Mouse (Mus musculus) midbrain, embryonic 15.5 days (tissue): ENCODE results near the gene Stoml1. TPM values are rescaled to one million over a fixed set of nuclear protein-coding genes. Genes with fewer than 3 reads are reported as not detected.

Experiments used
- ATAC-seq: fragments of 200-750 bp; cut with Nextera tagmentation; replicated peaks from 2 replicates; pipeline ENCODE4 v1.8.0; 2017; ENCODE audit warnings: moderate TSS enrichment
- H3K27ac ChIP-seq: fragments of 300-500 bp; sonication (generic); 2 replicates; pipeline ENCODE4 v1.5.1; 2015; ENCODE audit warnings: mild to moderate bottlenecking, inconsistent platforms
- H3K27me3 ChIP-seq: fragments of 300-500 bp; sonication (generic); replicated peaks from 2 replicates; pipeline ENCODE4 v1.6.1; 2015; ENCODE audit warnings: inconsistent platforms
- H3K36me3 ChIP-seq: fragments of 300-500 bp; sonication (generic); replicated peaks from 2 replicates; pipeline ENCODE4 v1.6.1; 2015; ENCODE audit warnings: inconsistent platforms
- H3K4me1 ChIP-seq: fragments of 300-500 bp; sonication (generic); 2 replicates; pipeline ENCODE4 v1.6.1; 2015; ENCODE audit warnings: inconsistent platforms
- H3K4me2 ChIP-seq: fragments of 300-500 bp; sonication (generic); 2 replicates; pipeline ENCODE4 v1.6.1; 2015; ENCODE audit warnings: inconsistent platforms, mild to moderate bottlenecking, moderate library complexity
- H3K4me3 ChIP-seq: fragments of 300-500 bp; sonication (generic); 2 replicates; pipeline ENCODE4 v1.5.1; 2015; ENCODE audit warnings: mild to moderate bottlenecking, inconsistent platforms
- H3K9ac ChIP-seq: fragments of 300-500 bp; sonication (generic); 2 replicates; pipeline ENCODE4 v1.6.1; 2015; ENCODE audit warnings: mild to moderate bottlenecking, inconsistent platforms
- H3K9me3 ChIP-seq: fragments of 300-500 bp; sonication (generic); 2 replicates; pipeline ENCODE4 v1.6.1; 2016; ENCODE audit warnings: inconsistent platforms
- WGBS: fragments of 180-500 bp; shearing (Covaris S2); methylation state at CpG from one replicate; pipeline ENCODE4 v1.1.7; 2015; ENCODE audit warnings: mixed read lengths; 5-methylcytosine and 5-hydroxymethylcytosine counted together
- microRNA-seq: library from miRNA; unstranded; fragments of <30 nt; microRNA quantifications from one replicate; pipeline ENCODE4, GENCODE M21; 2016
- polyA plus RNA-seq: library from polyadenylated mRNA; unstranded; fragments of >200 nt; fragmentation: Nextera tagmentation; extraction: Ambion mirVana; gene quantifications from 2 replicates; pipeline ENCODE4 v1.2.1, GENCODE M21; 2015

Stoml1 gene
- polyA plus RNA-seq, 1 experiment from 2014 or later: 140 TPM

DNA sequence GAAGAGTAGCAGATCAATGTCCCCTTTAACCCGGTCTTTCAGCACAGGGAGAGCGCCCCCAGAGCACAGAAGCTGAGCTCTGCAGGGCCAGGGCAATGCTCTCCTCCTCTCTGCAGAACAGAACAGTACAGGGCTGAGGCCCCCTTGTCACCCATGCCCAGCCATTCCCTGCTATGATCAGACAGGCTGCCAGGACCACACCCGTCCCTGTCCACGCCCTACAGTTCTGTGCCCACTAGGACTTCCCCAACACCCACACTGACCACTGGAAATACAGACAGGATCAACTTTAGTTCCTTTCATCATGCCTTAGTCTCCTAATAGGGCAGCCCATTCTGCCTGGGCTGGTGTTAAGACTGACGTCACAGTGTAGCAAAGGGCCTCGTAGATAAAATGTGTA lies 44.1 kb downstream of the Stoml1 start:
- no peak for ATAC-seq
- H3K27me3 ChIP-seq: no peaks in the 10 kb centered on the region
- H3K4me3 ChIP-seq: no peak overlapping the region
- no peak overlapping the region for H3K4me2 ChIP-seq
- no peak overlapping the region for H3K27ac ChIP-seq
- no peak overlapping the region for H3K9ac ChIP-seq
- H3K9me3 ChIP-seq: no peaks in the 10 kb centered on the region
- no peaks in the 10 kb centered on the region for H3K36me3 ChIP-seq
- WGBS: 91% methylated on average over 6 of the region's 6 CpGs
- no peaks in the 10 kb centered on the region; the same call in 1 of the 2 replicates for H3K4me1 ChIP-seq

DNA sequence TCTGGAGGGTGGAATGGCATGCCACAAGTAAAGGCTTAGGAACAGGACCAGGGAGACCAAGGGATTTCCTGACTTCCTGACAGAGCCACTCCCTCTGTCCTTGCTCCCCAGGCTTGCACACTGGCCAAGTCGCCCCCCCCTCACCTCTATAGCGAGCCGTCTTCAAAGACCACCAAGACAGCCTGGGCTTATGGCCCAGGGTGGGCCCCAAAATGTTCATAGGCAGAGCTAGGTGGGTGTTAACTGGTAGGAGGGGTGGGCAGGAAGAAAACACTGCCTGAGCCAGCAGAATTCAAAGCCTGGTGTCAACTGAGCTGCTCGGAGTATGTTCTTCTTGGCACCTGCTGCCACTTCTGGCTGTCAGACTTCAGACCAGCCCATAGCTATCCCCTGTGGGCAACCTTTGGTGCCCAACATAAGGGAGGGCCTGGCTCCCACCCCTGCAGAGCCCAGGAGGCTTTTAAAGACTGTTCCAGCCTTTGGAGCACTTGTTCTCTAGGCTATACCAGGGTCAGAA lies 45.1 kb downstream of the Stoml1 start:
- 71% methylated on average over 4 of the region's 4 CpGs for WGBS
- Histone ChIP-seq H3K4me3 (no peak overlapping the region), H3K36me3 (no peaks in the 10 kb centered on the region), H3K27ac (no peak overlapping the region), H3K9me3 (no peaks in the 10 kb centered on the region), H3K4me2 (no peak overlapping the region), H3K4me1 (no peaks in the 10 kb centered on the region; the same call in 1 of the 2 replicates), H3K9ac (no peak overlapping the region), H3K27me3 (no peaks in the 10 kb centered on the region)
- no peak for ATAC-seq

DNA sequence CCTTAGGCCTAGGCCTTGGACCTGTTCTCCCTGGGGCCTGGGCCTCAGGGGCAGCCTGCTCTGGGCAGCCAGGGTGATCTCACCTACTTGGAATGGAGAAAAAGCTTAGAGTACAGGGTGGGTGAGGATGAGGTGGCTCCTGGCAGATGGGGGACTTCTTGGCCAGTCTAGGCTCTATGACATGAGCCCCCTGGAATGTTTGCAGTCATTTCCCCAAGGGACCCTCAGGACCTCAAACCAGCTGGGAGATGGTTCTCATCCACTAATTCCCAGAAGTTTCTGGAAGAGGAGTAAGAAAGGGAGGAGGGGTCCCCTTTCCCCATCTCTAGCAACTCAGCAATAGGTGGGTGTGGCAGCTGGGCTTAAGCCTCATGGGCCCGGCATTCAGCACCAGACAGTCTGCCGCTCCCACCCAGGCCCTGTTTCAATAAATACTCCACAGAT lies 46.4 kb downstream of the Stoml1 start:
- Histone ChIP-seq H3K36me3 (no peaks in the 10 kb centered on the region), H3K4me3 (no peak overlapping the region), H3K27me3 (no peaks in the 10 kb centered on the region), H3K4me1 (peaks cover 10% of the 10 kb centered on the region), H3K27ac (no peak overlapping the region), H3K4me2 (no peak overlapping the region), H3K9me3 (no peaks in the 10 kb centered on the region), H3K9ac (no peak overlapping the region)
- WGBS: 33% methylated on average over 2 of the region's 2 CpGs
- ATAC-seq: no peak

DNA sequence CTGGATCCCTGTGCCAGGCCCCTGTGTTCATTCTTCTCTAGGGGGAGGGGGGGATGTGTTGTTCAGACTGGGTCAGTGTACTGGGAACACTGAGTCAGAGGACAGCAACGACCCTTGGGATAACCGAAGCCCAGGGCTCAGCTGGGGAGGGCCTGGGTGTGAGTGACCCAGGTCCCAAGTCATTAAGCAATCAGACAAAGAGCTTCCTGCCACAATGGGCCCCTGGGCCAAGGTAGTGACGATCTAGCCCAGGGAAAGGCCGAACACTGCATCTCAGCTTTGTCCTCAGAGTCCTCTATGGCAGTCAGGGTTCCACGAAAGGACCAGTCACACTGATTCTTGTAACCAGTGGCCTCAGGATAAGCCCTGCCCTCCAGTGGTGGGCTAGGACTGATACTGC lies 50.2 kb downstream of the Stoml1 start:
- WGBS: 62% methylated on average over 5 of the region's 5 CpGs
- no peaks in the 10 kb centered on the region for H3K9me3 ChIP-seq
- ATAC-seq: no peak

DNA sequence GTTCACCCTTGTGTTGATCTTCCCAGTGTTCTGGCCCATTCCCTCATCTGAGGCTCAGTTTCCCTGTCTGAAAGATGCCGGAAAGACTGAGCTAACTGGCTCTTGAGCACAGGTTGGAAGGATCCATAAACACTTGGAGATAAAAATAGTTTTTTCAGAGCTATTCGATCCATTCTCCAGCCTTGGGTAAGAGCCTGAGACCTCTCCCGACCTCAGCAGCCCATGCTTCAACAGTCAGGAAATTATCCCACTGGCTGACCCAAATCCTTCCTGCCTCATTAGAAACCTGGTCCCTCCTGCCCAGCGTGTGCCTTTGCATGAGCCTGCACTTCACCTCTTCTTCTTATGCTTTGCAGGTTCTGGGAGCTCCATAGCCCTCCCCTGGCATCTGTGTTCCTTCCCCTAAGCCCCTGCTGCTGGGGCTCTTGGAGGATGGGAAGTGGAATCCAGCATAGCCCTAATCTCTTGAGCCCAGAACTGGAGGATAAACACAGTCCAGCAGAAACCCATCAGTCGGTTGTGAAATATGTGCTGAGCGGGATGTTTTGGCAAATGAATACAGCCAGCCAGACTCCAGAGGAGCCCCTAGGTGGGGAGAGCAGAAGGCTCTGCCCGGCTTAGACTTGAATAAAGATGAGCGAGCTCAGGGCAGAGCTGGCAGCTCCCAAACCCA lies 50.8 kb downstream of the Stoml1 start:
- no peak for ATAC-seq
- 48% methylated on average over 8 of the region's 8 CpGs for WGBS

More for the DNA sequence above, 50.2 kb downstream of the Stoml1 start:
- H3K4me1 ChIP-seq: peaks cover 11% of the 10 kb centered on the region
- H3K27ac ChIP-seq: no peak overlapping the region
- H3K36me3 ChIP-seq: no peaks in the 10 kb centered on the region
- no peak overlapping the region for H3K9ac ChIP-seq
- no peak overlapping the region for H3K4me2 ChIP-seq
- no peaks in the 10 kb centered on the region for H3K27me3 ChIP-seq
- no peak overlapping the region for H3K4me3 ChIP-seq

DNA sequence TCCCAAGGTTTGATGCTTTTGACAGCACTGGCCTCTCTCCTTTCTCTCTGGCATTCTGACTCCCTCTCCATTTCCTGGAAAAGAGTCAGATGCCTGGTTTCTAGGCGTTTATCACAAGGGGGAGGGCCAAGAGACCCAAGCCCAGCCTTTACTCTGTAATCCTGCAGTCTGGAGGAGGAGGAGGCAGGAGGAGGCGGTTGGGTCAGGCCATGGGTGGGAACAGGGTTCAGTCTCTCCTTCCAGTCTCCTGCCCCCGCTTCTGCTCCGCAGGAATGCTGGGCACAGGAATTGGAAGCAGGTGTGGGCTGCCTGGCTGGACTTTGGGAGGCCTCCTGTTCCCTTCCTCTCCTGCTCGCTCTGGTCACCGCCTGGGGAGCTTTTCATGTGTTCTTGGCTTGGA lies 52.7 kb downstream of the Stoml1 start:
- H3K27ac ChIP-seq: no peak overlapping the region
- H3K4me2 ChIP-seq: no peak overlapping the region
- H3K27me3 ChIP-seq: peaks cover 4% of the 10 kb centered on the region; the same call in 1 of the 2 replicates
- 24% methylated on average over 6 of the region's 6 CpGs for WGBS
- ATAC-seq: no peak
- H3K4me3 ChIP-seq: no peak overlapping the region
- H3K4me1 ChIP-seq: peaks cover 15% of the 10 kb centered on the region
- no peak overlapping the region for H3K9ac ChIP-seq
- H3K9me3 ChIP-seq: no peaks in the 10 kb centered on the region
- no peaks in the 10 kb centered on the region for H3K36me3 ChIP-seq

More for the DNA sequence above, 50.8 kb downstream of the Stoml1 start:
- Histone ChIP-seq H3K4me1 (peaks cover 15% of the 10 kb centered on the region), H3K27me3 (no peaks in the 10 kb centered on the region), H3K4me3 (no peak overlapping the region), H3K9ac (no peak overlapping the region), H3K9me3 (no peaks in the 10 kb centered on the region), H3K27ac (no peak overlapping the region), H3K36me3 (no peaks in the 10 kb centered on the region), H3K4me2 (no peak overlapping the region)

DNA sequence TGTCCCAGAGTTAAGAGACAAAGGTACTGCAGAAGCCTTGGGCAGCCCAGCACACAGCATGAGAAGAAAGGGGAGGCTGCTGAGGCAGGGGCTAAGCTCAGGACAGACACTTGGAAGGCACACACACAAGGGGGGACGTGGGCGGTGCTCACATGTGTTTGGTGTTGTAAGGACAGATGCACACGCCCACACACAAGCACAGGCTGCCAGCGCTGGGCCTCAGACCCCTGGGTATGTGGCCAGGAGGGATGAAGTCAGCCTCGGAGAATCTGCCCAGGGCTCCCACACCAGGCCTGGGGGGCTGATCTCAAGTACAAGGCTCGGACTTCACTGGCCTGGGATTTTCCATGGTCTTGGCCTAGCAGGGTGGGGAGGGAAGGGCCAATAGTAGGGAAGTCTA lies 55.4 kb downstream of the Stoml1 start:
- Histone ChIP-seq H3K9ac (no peak overlapping the region), H3K27ac (no peak overlapping the region)
- 0 out of 2 replicates have a peak, but pooled peaks have one; percentile 28 for ATAC-seq

DNA sequence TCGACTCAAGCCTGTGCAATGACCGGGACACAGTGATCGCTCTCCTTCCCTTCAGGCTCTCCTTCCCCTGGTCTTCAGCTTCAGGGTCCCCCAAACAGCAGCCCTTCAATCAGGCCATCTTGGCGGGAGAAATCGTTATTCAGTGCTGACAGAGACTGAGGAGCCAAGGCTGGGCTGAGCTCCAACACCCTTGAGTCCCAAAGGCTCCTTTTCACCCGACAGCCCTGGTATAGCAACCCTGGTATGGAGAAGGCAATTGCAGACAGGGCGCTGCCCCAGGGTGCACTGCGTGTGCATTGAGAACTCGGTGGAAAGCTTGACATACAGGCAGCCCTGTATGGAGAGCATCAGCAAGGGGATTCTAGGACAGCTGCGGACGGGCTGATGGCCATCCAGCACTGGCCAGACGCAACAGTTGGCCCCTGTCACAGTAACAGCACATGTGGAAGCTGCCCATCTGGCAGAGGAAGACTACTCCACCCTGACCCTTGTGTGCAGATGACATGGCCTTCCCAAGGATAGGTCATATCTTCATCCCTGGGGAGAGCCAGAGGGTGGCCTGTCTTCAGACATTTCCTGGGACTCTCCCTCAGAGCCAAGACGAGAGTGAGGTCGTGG lies 57.2 kb downstream of the Stoml1 start:
- Histone ChIP-seq H3K36me3 (no peaks in the 10 kb centered on the region), H3K4me2 (no peak overlapping the region), H3K27me3 (peaks cover 28% of the 10 kb centered on the region), H3K4me3 (no peak overlapping the region), H3K4me1 (peaks cover 23% of the 10 kb centered on the region), H3K9me3 (no peaks in the 10 kb centered on the region), H3K27ac (no peak overlapping the region), H3K9ac (no peak overlapping the region)
- ATAC-seq: no peak
- WGBS: 85% methylated on average over 14 of the region's 14 CpGs

More for the DNA sequence above, 55.4 kb downstream of the Stoml1 start:
- WGBS: 28% methylated on average over 6 of the region's 6 CpGs
- Histone ChIP-seq H3K36me3 (no peaks in the 10 kb centered on the region), H3K4me1 (peaks cover 28% of the 10 kb centered on the region), H3K27me3 (peaks cover 27% of the 10 kb centered on the region), H3K4me3 (no peak overlapping the region), H3K9me3 (no peaks in the 10 kb centered on the region), H3K4me2 (no peak overlapping the region)

DNA sequence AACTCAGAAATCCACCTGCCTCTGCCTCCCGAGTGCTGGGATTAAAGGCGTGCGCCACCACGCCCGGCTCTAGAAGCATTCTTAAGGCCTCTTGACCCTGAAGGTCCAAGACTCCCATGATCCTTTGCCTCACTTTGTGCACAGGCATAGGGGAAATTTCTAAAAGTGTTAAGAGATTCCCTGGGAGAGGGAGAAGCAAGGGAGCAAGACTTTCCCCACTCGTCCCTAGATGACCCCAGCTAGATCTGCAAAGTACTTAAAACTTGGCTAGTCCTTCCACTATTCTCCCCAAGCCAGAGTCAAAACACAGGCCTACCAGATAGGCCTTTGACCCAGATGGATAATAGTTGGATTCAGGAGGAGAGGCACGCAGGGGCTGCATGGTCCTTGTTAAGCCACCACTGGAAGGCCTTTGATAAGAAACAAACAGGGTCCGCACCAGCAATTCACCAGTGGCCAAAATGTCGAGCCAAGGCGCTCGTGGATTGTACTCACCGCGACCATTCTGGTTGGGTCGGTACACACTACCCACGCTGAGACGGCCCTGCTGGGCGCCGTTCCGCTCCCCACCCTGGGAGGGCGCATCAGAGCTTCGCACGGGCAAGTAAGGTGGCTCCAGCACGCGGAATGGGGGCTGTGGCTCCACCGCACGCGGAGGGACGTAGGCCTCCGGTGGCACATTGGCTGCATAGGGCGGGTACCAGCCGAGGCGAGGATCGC lies 58.4 kb downstream of the Stoml1 start:
- H3K9me3 ChIP-seq: no peaks in the 10 kb centered on the region
- no peak overlapping the region for H3K9ac ChIP-seq
- H3K36me3 ChIP-seq: no peaks in the 10 kb centered on the region
- H3K27ac ChIP-seq: no peak overlapping the region
- WGBS: 57% methylated on average over 33 of the region's 33 CpGs
- H3K4me1 ChIP-seq: peaks cover 23% of the 10 kb centered on the region
- ATAC-seq: no peak
- peak overlapping the region; percentile 38; the same call in 1 of the 2 replicates for H3K4me3 ChIP-seq
- H3K27me3 ChIP-seq: peaks cover 28% of the 10 kb centered on the region
- peak overlapping the region; percentile 55; the same call in 1 of the 2 replicates for H3K4me2 ChIP-seq

Small RNA genes lying within 50 kb of the gene (microRNA-seq; reads per million reads assigned to microRNA genes)
- not detected for gene Mir6385

Other genes starting within 250 kb of the Stoml1 start
- gene Cyp11a1, start 246.8 kb upstream of the Stoml1 start, polyA plus RNA-seq: 0.44 and 1.1 TPM in 2 replicates
- 15.0 and 15.7 TPM in 2 replicates for gene Stra6, start 189.4 kb upstream of the Stoml1 start, polyA plus RNA-seq
- 0.36 and 0.79 TPM in 2 replicates for gene Ccdc33, start 134.3 kb upstream of the Stoml1 start, polyA plus RNA-seq
- gene Islr, start 48.9 kb upstream of the Stoml1 start, polyA plus RNA-seq: 36.1 and 46.9 TPM in 2 replicates
- gene Islr2, start 48.8 kb upstream of the Stoml1 start, polyA plus RNA-seq: 44.4 and 55.1 TPM in 2 replicates
- 3.9 and 5.0 TPM in 2 replicates for gene Pml, start 3.4 kb upstream of the Stoml1 start, polyA plus RNA-seq
- gene Loxl1, start 60.0 kb downstream of the Stoml1 start, polyA plus RNA-seq: 6.0 and 7.2 TPM in 2 replicates
- not detected in 2 replicates for gene Tbc1d21, start 117.3 kb downstream of the Stoml1 start, polyA plus RNA-seq
- 10.9 and 14.2 TPM in 2 replicates for gene Insyn1, start 235.4 kb downstream of the Stoml1 start, polyA plus RNA-seq